Comparison of ENCODE assay signal across 11 mouse cellular contexts in genomic region chr14:72042112-72042880, GRCm38 (mm10).
DNase-seq lines count a peak whose midpoint lies in the region; ATAC-seq and TF ChIP-seq lines count a peak whose summit lies in the region.
"Had no signal": no experiment of that assay in that cellular context is flagged by ENCODE, and none has a peak within 500 bp of the region (broad histone marks: within the 10 kb centered on the region; RNA-seq: fewer than 3 reads in every experiment).

No protein-coding gene starts in this region.

- H3K4me2 ChIP-seq in midbrain, embryonic 15.5 days: peak overlapping the region; percentile 26
- H3K4me2 ChIP-seq: heart, embryonic 15.5 days had no signal

- H3K27me3 ChIP-seq in kidney, adult 2 months (replicated peaks; ENCODE audit: control insufficient read depth, insufficient read depth, low read length): no peaks in the 10 kb centered on the region
- H3K27me3 ChIP-seq in embryonic facial prominence, embryonic 10.5 days (replicated peaks; ENCODE audit: low read depth, poor library complexity, severe bottlenecking): no peaks in the 10 kb centered on the region
- H3K27me3 ChIP-seq in midbrain, embryonic 15.5 days (replicated peaks): no peaks in the 10 kb centered on the region
- no peaks in the 10 kb centered on the region for H3K27me3 ChIP-seq in heart, embryonic 10.5 days (ENCODE audit: insufficient read depth, poor library complexity, severe bottlenecking)
- H3K27me3 ChIP-seq: heart, embryonic 15.5 days had no signal

- H3K4me1 ChIP-seq in kidney, adult 2 months (ENCODE audit: control insufficient read depth, insufficient read depth, low read length): no peaks in the 10 kb centered on the region
- H3K4me1 ChIP-seq in embryonic facial prominence, embryonic 10.5 days: peaks cover 15% of the 10 kb centered on the region
- peaks cover 15% of the 10 kb centered on the region for H3K4me1 ChIP-seq in midbrain, embryonic 15.5 days
- H3K4me1 ChIP-seq in lung, adult 2 months (ENCODE audit: control insufficient read depth, insufficient read depth, low read length): no peaks in the 10 kb centered on the region
- no peaks in the 10 kb centered on the region for H3K4me1 ChIP-seq in heart, embryonic 10.5 days
- H3K4me1 ChIP-seq: heart, embryonic 15.5 days had no signal

- 44% methylated on average over 3 of the region's 3 CpGs for whole genome bisulfite sequencing in kidney, adult 2 months
- 39% methylated on average over 3 of the region's 3 CpGs for WGBS in embryonic facial prominence, embryonic 10.5 days
- WGBS in midbrain, embryonic 15.5 days: 42% methylated on average over 3 of the region's 3 CpGs
- WGBS in lung, adult 2 months: 59% methylated on average over 3 of the region's 3 CpGs
- WGBS in heart, embryonic 10.5 days: 66% methylated on average over 3 of the region's 3 CpGs

- H3K36me3 ChIP-seq in kidney, adult 2 months (ENCODE audit: control insufficient read depth, insufficient read depth, low read length): no peaks in the 10 kb centered on the region
- no peaks in the 10 kb centered on the region for H3K36me3 ChIP-seq in embryonic facial prominence, embryonic 10.5 days (replicated peaks)
- no peaks in the 10 kb centered on the region for H3K36me3 ChIP-seq in midbrain, embryonic 15.5 days (replicated peaks)
- no peaks in the 10 kb centered on the region for H3K36me3 ChIP-seq in heart, embryonic 10.5 days
- H3K36me3 ChIP-seq: heart, embryonic 15.5 days had no signal

- DNase-seq in kidney, adult 2 months: peak; percentile 25
- no peak for DNase-seq in kidney, postnatal 25 days
- DNase-seq in embryonic facial prominence, embryonic 10.5 days (ENCODE audit: low spot score): peak; percentile 39
- DNase-seq in layer of hippocampus, adult 2 months (ENCODE audit: low spot score in 2 of 2): peak in 1 of 2 experiments; percentile 56
- DNase-seq in lung, adult 2 months: no peak
- DNase-seq in heart, embryonic 10.5 days (ENCODE audit: low spot score): no peak
- DNase-seq: thymus, postnatal 25 days had no signal

- TF ChIP-seq POLR2A in kidney, adult 2 months (IDR thresholded peaks at IDR 0.05; ENCODE audit: low read depth, low read length): no peak
- no peak for TF ChIP-seq POLR2A in lung, adult 2 months (IDR thresholded peaks at IDR 0.05; ENCODE audit: borderline replicate concordance, extremely low read depth, low read depth, low read length)

- TF ChIP-seq CTCF in kidney, adult 2 months (conservative IDR thresholded peaks at IDR 0.05; ENCODE audit: insufficient read depth, insufficient read length, low read depth, low read length): no peak
- TF ChIP-seq CTCF in layer of hippocampus, adult 2 months (conservative IDR thresholded peaks at IDR 0.05): no peak
- no peak for TF ChIP-seq CTCF in lung, adult 2 months (IDR thresholded peaks at IDR 0.05; ENCODE audit: insufficient read depth, low read length)

- peak; percentile 83 for ATAC-seq in midbrain, embryonic 15.5 days (replicated peaks)
- no peak for ATAC-seq in megakaryocyte-erythroid progenitor cell, adult 5-6 weeks (replicated peaks; ENCODE audit: low FRiP score, low TSS enrichment, poor library complexity, severe bottlenecking)

- H3K9me3 ChIP-seq in embryonic facial prominence, embryonic 10.5 days: no peaks in the 10 kb centered on the region
- H3K9me3 ChIP-seq in midbrain, embryonic 15.5 days: no peaks in the 10 kb centered on the region
- no peaks in the 10 kb centered on the region for H3K9me3 ChIP-seq in heart, embryonic 10.5 days
- H3K9me3 ChIP-seq: heart, embryonic 15.5 days had no signal

- H3K9ac ChIP-seq in midbrain, embryonic 15.5 days: no peak overlapping the region
- H3K9ac ChIP-seq: heart, embryonic 15.5 days; liver, embryonic 14.5 days had no signal

- no peak overlapping the region for H3K4me3 ChIP-seq in kidney, adult 2 months (ENCODE audit: insufficient read depth, low read depth, low read length)
- H3K4me3 ChIP-seq in embryonic facial prominence, embryonic 10.5 days: no peak overlapping the region
- peak overlapping the region; percentile 8; the same call in 1 of the 2 replicates for H3K4me3 ChIP-seq in layer of hippocampus, adult 2 months
- no peak overlapping the region for H3K4me3 ChIP-seq in midbrain, embryonic 15.5 days
- H3K4me3 ChIP-seq in lung, adult 2 months (replicated peaks; ENCODE audit: extremely low read depth, low read depth, low read length): no peak overlapping the region
- no peak overlapping the region for H3K4me3 ChIP-seq in heart, embryonic 10.5 days
- H3K4me3 ChIP-seq: heart, embryonic 15.5 days had no signal

- H3K27ac ChIP-seq in kidney, adult 2 months (ENCODE audit: insufficient read depth, low read depth, low read length): no peak overlapping the region
- no peak overlapping the region for H3K27ac ChIP-seq in embryonic facial prominence, embryonic 10.5 days (replicated peaks)
- peak overlapping the region; percentile 76 for H3K27ac ChIP-seq in layer of hippocampus, adult 2 months
- H3K27ac ChIP-seq in midbrain, embryonic 15.5 days: peak overlapping the region; percentile 70
- H3K27ac ChIP-seq in heart, embryonic 10.5 days: no peak overlapping the region
- H3K27ac ChIP-seq: heart, embryonic 15.5 days; liver, embryonic 14.5 days had no signal

Comparison
In these comparisons a context has a peak if more than half of its experiments do, and no peak if none do; other contexts are left out.
1. DNase-seq: peak in kidney, adult 2 months (single experiment) and embryonic facial prominence, embryonic 10.5 days (single experiment); none in kidney, postnatal 25 days (0 of 2), lung, adult 2 months (single experiment) and heart, embryonic 10.5 days (single experiment).
2. H3K27ac ChIP-seq: peak in layer of hippocampus, adult 2 months (single experiment) and midbrain, embryonic 15.5 days (single experiment); none in kidney, adult 2 months (single experiment), embryonic facial prominence, embryonic 10.5 days (single experiment) and heart, embryonic 10.5 days (single experiment).